Comparison of ENCODE assay signal across 21 mouse cellular contexts in genomic region chr1:84087325-84087724, GRCm38 (mm10).
DNase-seq lines count a peak whose midpoint lies in the region; ATAC-seq and TF ChIP-seq lines count a peak whose summit lies in the region.
"Had no signal": no experiment of that assay in that cellular context is flagged by ENCODE, and none has a peak within 500 bp of the region (broad histone marks: within the 10 kb centered on the region; RNA-seq: fewer than 3 reads in every experiment).

No protein-coding gene starts in this region.

- no peak overlapping the region for H3K4me2 ChIP-seq in forebrain, embryonic 15.5 days (replicated peaks)
- no peak overlapping the region for H3K4me2 ChIP-seq in hindbrain, postnatal 0 days (ENCODE audit: low read depth, low read length)
- H3K4me2 ChIP-seq: embryonic facial prominence, embryonic 13.5 days; heart, embryonic 13.5 days; hindbrain, embryonic 15.5 days had no signal

- H3K27ac ChIP-seq in left cerebral cortex, adult 2 months, result peak overlapping the region; percentile 6; the same call in 1 of the 2 replicates
- peak overlapping the region; percentile 71 for H3K27ac ChIP-seq in forebrain, embryonic 15.5 days (replicated peaks)
- H3K27ac ChIP-seq in hindbrain, postnatal 0 days, result no peak overlapping the region; the same call in 1 of the 2 replicates
- H3K27ac ChIP-seq: embryonic facial prominence, embryonic 13.5 days; heart, embryonic 13.5 days; hindbrain, embryonic 15.5 days had no signal

- TF ChIP-seq CTCF in left cerebral cortex, adult 2 months (IDR thresholded peaks at IDR 0.05), result no peak; the same call in 1 of the 2 replicates
- TF ChIP-seq CTCF in hindbrain, postnatal 0 days (IDR thresholded peaks at IDR 0.05; ENCODE audit: low read depth), result no peak

- peak; percentile 58 for ATAC-seq in frontal cortex, adult (ENCODE audit: low TSS enrichment)
- ATAC-seq in forebrain, embryonic 15.5 days (replicated peaks), result no peak
- ATAC-seq in hindbrain, postnatal 0 days, result no peak
- ATAC-seq in granulocyte monocyte progenitor cell, adult 5-6 weeks (replicated peaks; ENCODE audit: poor library complexity, severe bottlenecking), result no peak
- ATAC-seq: CD4-positive, CD25-positive, alpha-beta regulatory T cell, adult 4 months; inflammation-experienced regulatory T-cells, adult 6 months; intestine, postnatal 0 days had no signal

- no peaks in the 10 kb centered on the region for H3K9me3 ChIP-seq in forebrain, embryonic 15.5 days
- H3K9me3 ChIP-seq in hindbrain, postnatal 0 days (ENCODE audit: low read length), result no peaks in the 10 kb centered on the region
- H3K9me3 ChIP-seq: embryonic facial prominence, embryonic 13.5 days; heart, embryonic 13.5 days; hindbrain, embryonic 15.5 days had no signal

- no peak overlapping the region for H3K9ac ChIP-seq in forebrain, embryonic 15.5 days (replicated peaks)
- H3K9ac ChIP-seq in hindbrain, postnatal 0 days (replicated peaks; ENCODE audit: low read length), result no peak overlapping the region
- H3K9ac ChIP-seq: embryonic facial prominence, embryonic 13.5 days; heart, embryonic 13.5 days; hindbrain, embryonic 15.5 days had no signal

- H3K27me3 ChIP-seq in forebrain, embryonic 15.5 days, result no peaks in the 10 kb centered on the region
- H3K27me3 ChIP-seq in hindbrain, postnatal 0 days (ENCODE audit: insufficient read depth, low read length), result no peaks in the 10 kb centered on the region
- H3K27me3 ChIP-seq: embryonic facial prominence, embryonic 13.5 days; heart, embryonic 13.5 days; hindbrain, embryonic 15.5 days had no signal

- DNase-seq in frontal cortex, postnatal 36 days (ENCODE audit: low spot score in 2 of 2), result no peak
- no peak for DNase-seq in left cerebral cortex, adult 2 months (ENCODE audit: extremely low spot score in 1 of 2, low spot score in 2 of 2)
- DNase-seq in left cerebral cortex, postnatal 14 days (ENCODE audit: low spot score in 2 of 2), result no peak
- peak; percentile 47 for DNase-seq in brain, adult 2 months (ENCODE audit: low read depth, low spot score)
- DNase-seq in hindbrain, postnatal 0 days (ENCODE audit: low spot score), result no peak
- DNase-seq: adrenal gland, postnatal 10 days; B cell, adult 2 months; cerebellum, adult 18-20 months; cerebellum, adult 9-11 months; cerebellum, postnatal 36 days; heart, postnatal 36 days had no signal

- no peak overlapping the region for H3K4me3 ChIP-seq in left cerebral cortex, adult 2 months
- H3K4me3 ChIP-seq in forebrain, embryonic 15.5 days, result no peak overlapping the region
- H3K4me3 ChIP-seq in hindbrain, postnatal 0 days (ENCODE audit: low read length), result no peak overlapping the region
- H3K4me3 ChIP-seq: embryonic facial prominence, embryonic 13.5 days; heart, embryonic 13.5 days; hindbrain, embryonic 15.5 days had no signal

- WGBS in forebrain, embryonic 15.5 days, result 35% methylated on average over 6 of the region's 6 CpGs
- WGBS in hindbrain, postnatal 0 days, result 54% methylated on average over 6 of the region's 6 CpGs

- H3K4me1 ChIP-seq in forebrain, embryonic 15.5 days, result peaks cover 25% of the 10 kb centered on the region
- H3K4me1 ChIP-seq in hindbrain, postnatal 0 days (ENCODE audit: insufficient read depth, low read length), result no peaks in the 10 kb centered on the region
- H3K4me1 ChIP-seq: heart, embryonic 13.5 days; hindbrain, embryonic 15.5 days had no signal

- H3K36me3 ChIP-seq in forebrain, embryonic 15.5 days, result no peaks in the 10 kb centered on the region
- no peaks in the 10 kb centered on the region for H3K36me3 ChIP-seq in hindbrain, postnatal 0 days (ENCODE audit: insufficient read depth, low read length)
- H3K36me3 ChIP-seq: embryonic facial prominence, embryonic 13.5 days; G1E; heart, embryonic 13.5 days; hindbrain, embryonic 15.5 days had no signal

- intact Hi-C loops in left cerebral cortex, adult 2 months (cut with DNase I), result no loop called here
- intact Hi-C loops in left cerebral cortex, postnatal 14 days (cut with DNase I), result no loop called here
